Mouse (Mus musculus) naive thymus-derived CD4-positive, alpha-beta T cell, adult 2 months (primary cell): Measurements from ENCODE around the gene Gm6793.

Experiments
- DNase-seq: peaks from one replicate; pipeline ENCODE4 v3.0.0-alpha.2; 2011; ENCODE audit warnings: low read depth

The Gm6793 gene

GRCm38 (mm10) chr8:112014936-112015335, at the start of gene Gm6793:
Gm6793 (minus strand) TSS chr8:112015036.
- no peak for DNase-seq

- DNase-seq = peak; percentile 57
Observed at GRCm38 (mm10) chr8:112061372-112061771, 46.5 kb upstream of the Gm6793 start.

- no peak for DNase-seq
Observed at GRCm38 (mm10) chr8:112054456-112054855, 39.6 kb upstream of the Gm6793 start.

GRCm38 (mm10) chr8:112051537-112051936, 36.7 kb upstream of the Gm6793 start:
- no peak for DNase-seq

GRCm38 (mm10) chr8:112049984-112050383, 35.1 kb upstream of the Gm6793 start:
- DNase-seq = no peak

- DNase-seq = no peak
Observed at GRCm38 (mm10) chr8:112048293-112048692, 33.5 kb upstream of the Gm6793 start.

GRCm38 (mm10) chr8:112045896-112046295, 31.1 kb upstream of the Gm6793 start:
- DNase-seq = peak; percentile 81

- DNase-seq = peak; percentile 24
Observed at GRCm38 (mm10) chr8:112045182-112045581, 30.3 kb upstream of the Gm6793 start.

GRCm38 (mm10) chr8:112037521-112037920, 22.7 kb upstream of the Gm6793 start:
- no peak for DNase-seq

- peak; percentile 83 for DNase-seq
Observed at GRCm38 (mm10) chr8:112034603-112035002, 19.8 kb upstream of the Gm6793 start.

- no peak for DNase-seq
Observed at GRCm38 (mm10) chr8:112033071-112033470, 18.2 kb upstream of the Gm6793 start.

- DNase-seq = no peak
Observed at GRCm38 (mm10) chr8:112030663-112031062, 15.8 kb upstream of the Gm6793 start.

GRCm38 (mm10) chr8:112029455-112029854, 14.6 kb upstream of the Gm6793 start:
- no peak for DNase-seq

GRCm38 (mm10) chr8:112011816-112012242, 3.0 kb downstream of the Gm6793 start:
- no peak for DNase-seq

GRCm38 (mm10) chr8:112010997-112011815, 3.6 kb downstream of the Gm6793 start, which contains the start of the genes Kars and Terf2ip:
Kars (minus strand) TSS chr8:112011323.
Terf2ip (plus strand) TSS chr8:112011398.
- DNase-seq = peak; percentile 95

GRCm38 (mm10) chr8:112009558-112009957, 5.3 kb downstream of the Gm6793 start:
- no peak for DNase-seq

- no peak for DNase-seq
Observed at GRCm38 (mm10) chr8:112007669-112008068, 7.2 kb downstream of the Gm6793 start.

- no peak for DNase-seq
Observed at GRCm38 (mm10) chr8:112005601-112006000, 9.2 kb downstream of the Gm6793 start.

- no peak for DNase-seq
Observed at GRCm38 (mm10) chr8:112004754-112005153, 10.1 kb downstream of the Gm6793 start.

GRCm38 (mm10) chr8:111992703-111993039, 22.2 kb downstream of the Gm6793 start:
- DNase-seq = peak; percentile 20

- peak; percentile 87 for DNase-seq
Observed at GRCm38 (mm10) chr8:111992013-111992702, 22.7 kb downstream of the Gm6793 start, which contains the start of gene Adat1. Adat1 (minus strand) TSS chr8:111992302.

- no peak for DNase-seq
Observed at GRCm38 (mm10) chr8:111991278-111991677, 23.6 kb downstream of the Gm6793 start.

GRCm38 (mm10) chr8:111989911-111990310, 24.9 kb downstream of the Gm6793 start:
- DNase-seq = peak; percentile 92
